Mouse (Mus musculus): ENCODE results near the gene Nup107.

Gene Nup107

DNA sequence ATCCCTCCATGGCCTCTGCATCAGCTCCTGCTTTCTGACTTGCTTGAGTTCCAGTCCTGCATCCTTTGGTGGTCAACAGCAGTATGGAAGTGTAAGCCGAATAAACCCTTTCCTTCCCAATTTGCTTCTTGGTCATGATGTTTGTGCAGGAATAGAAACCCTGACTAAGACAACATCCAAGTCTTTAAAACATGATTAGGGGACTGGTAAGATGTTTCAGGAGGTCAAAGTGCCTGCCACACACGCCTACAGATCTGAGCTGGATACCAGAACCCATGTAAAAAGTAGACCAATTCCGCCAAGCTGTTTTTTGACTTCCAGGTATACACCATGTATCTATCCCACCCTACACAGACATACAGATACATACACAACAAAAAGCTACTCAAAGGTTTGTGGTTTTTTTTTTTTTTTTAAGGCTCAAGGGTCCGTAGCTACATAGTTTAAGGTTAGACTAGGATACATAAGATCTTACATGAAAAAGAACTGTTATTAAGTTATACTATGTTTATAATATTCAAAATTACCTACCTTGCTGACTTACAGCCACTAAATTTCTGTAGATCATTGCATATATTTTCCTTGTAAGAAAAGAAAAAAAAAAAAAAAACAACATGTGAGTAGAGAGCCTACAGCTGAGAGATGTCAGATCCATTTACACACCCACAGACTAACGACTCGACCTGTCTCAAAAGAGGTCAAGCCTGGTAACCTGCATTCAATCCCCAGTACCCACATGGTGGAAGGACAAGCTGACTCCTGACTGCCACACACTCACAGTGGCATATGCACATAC is 91.3 kb downstream of the Nup107 start:
- DNase-seq (ENCODE audit: low spot score): no peak
